Mouse (Mus musculus) layer of hippocampus, postnatal 14 days (tissue): ENCODE results near the gene Sulf2. TPM values are rescaled to one million over a fixed set of nuclear protein-coding genes. Genes with fewer than 3 reads are reported as not detected.

Source experiments
- DNase-seq, 2 experiments: peaks; one replicate each; pipeline ENCODE4 v3.0.0; 2021 to 2022; ENCODE audit warnings: low spot score in 2 of 2, mixed read lengths in 1 of 2
- total RNA-seq, 2 experiments: library from RNA; stranded (reverse); gene quantifications; 2 replicates each; pipeline ENCODE4 v1.2.3; 2021

Gene Sulf2
- total RNA-seq, 2 experiments from 2014 or later: 198 to 202 TPM

GRCm38 (mm10) chr2:166179457-166180101 is 24.1 kb upstream of the Sulf2 start:
- DNase-seq: no peak

GRCm38 (mm10) chr2:166175552-166176136 is 20.2 kb upstream of the Sulf2 start:
- DNase-seq: no peak

GRCm38 (mm10) chr2:166175145-166175544 is 19.7 kb upstream of the Sulf2 start:
- peak in 1 of 2 experiments; percentile 66 for DNase-seq

- DNase-seq: no peak
Observed at GRCm38 (mm10) chr2:166173169-166173568, 17.7 kb upstream of the Sulf2 start.

- DNase-seq: no peak
Observed at GRCm38 (mm10) chr2:166170173-166170572, 14.7 kb upstream of the Sulf2 start.

- no peak for DNase-seq
Observed at GRCm38 (mm10) chr2:166168868-166169267, 13.4 kb upstream of the Sulf2 start.

GRCm38 (mm10) chr2:166167387-166167786 is 11.9 kb upstream of the Sulf2 start:
- no peak for DNase-seq

GRCm38 (mm10) chr2:166165396-166165795 is 9.9 kb upstream of the Sulf2 start:
- no peak for DNase-seq

- DNase-seq: no peak
Observed at GRCm38 (mm10) chr2:166164601-166165000, 9.1 kb upstream of the Sulf2 start.

- no peak for DNase-seq
Observed at GRCm38 (mm10) chr2:166163917-166164316, 8.5 kb upstream of the Sulf2 start.

- no peak for DNase-seq
Observed at GRCm38 (mm10) chr2:166163252-166163651, 7.8 kb upstream of the Sulf2 start.

GRCm38 (mm10) chr2:166162160-166162559 is 6.7 kb upstream of the Sulf2 start:
- DNase-seq: no peak

GRCm38 (mm10) chr2:166159276-166159675 is 3.8 kb upstream of the Sulf2 start:
- no peak for DNase-seq

- DNase-seq: no peak
Observed at GRCm38 (mm10) chr2:166157767-166158561, 2.5 kb upstream of the Sulf2 start.

- DNase-seq: no peak
Observed at GRCm38 (mm10) chr2:166157144-166157543, 1.7 kb upstream of the Sulf2 start.

GRCm38 (mm10) chr2:166156122-166156521 is 659 bp upstream of the Sulf2 start:
- no peak for DNase-seq

GRCm38 (mm10) chr2:166154749-166155453 is 562 bp downstream of the Sulf2 start:
- DNase-seq: peak; percentile 34 to 48

GRCm38 (mm10) chr2:166153891-166154711 is 1.4 kb downstream of the Sulf2 start:
- DNase-seq: no peak

- DNase-seq: no peak
Observed at GRCm38 (mm10) chr2:166153399-166153793, 2.1 kb downstream of the Sulf2 start.

GRCm38 (mm10) chr2:166152734-166153398 is 2.6 kb downstream of the Sulf2 start:
- no peak for DNase-seq
